Mouse (Mus musculus) liver, adult 2 months (tissue): ENCODE data around the gene Rtel1. TPM values are rescaled to one million over a fixed set of nuclear protein-coding genes. Genes with fewer than 3 reads are reported as not detected.

Experiments used
- DNase-seq: peaks from one replicate; pipeline ENCODE4 v3.0.0-alpha.2; 2011; ENCODE audit warnings: low read depth, low spot score; ENCODE audit errors: extremely low read depth
- H3K27ac ChIP-seq: fragments of 200-500 bp; replicated peaks from 2 replicates; pipeline ENCODE4 v1.5.1; 2012; ENCODE audit warnings: low read depth, mild to moderate bottlenecking, control low read depth, inconsistent platforms, low read length; ENCODE audit not compliant: insufficient read depth
- H3K27me3 ChIP-seq: fragments of 200-500 bp; 2 replicates; pipeline ENCODE4 v1.6.1; 2012; ENCODE audit warnings: mild to moderate bottlenecking, moderate library complexity, low read length, inconsistent platforms; ENCODE audit not compliant: control insufficient read depth, insufficient read depth
- H3K36me3 ChIP-seq: fragments of 200-500 bp; 2 replicates; pipeline ENCODE4 v1.6.1; 2012; ENCODE audit warnings: low read length, inconsistent platforms; ENCODE audit not compliant: control insufficient read depth, insufficient read depth
- H3K4me1 ChIP-seq: fragments of 200-500 bp; 2 replicates; pipeline ENCODE4 v1.6.1; 2011; ENCODE audit warnings: low read length; ENCODE audit not compliant: control insufficient read depth, insufficient read depth
- H3K4me3 ChIP-seq: fragments of 200-500 bp; 2 replicates; pipeline ENCODE4 v1.5.1; 2011; ENCODE audit warnings: low read depth, mild to moderate bottlenecking, control low read depth, low read length, moderate library complexity; ENCODE audit not compliant: insufficient read depth
- H3K79me2 ChIP-seq: fragments of 200-500 bp; 2 replicates; pipeline ENCODE4 v1.6.1; 2012; ENCODE audit warnings: inconsistent platforms, mild to moderate bottlenecking, low read length, moderate library complexity; ENCODE audit not compliant: control insufficient read depth, insufficient read depth
- H3K9ac ChIP-seq: fragments of 200-500 bp; 2 replicates; pipeline ENCODE4 v1.6.1; 2012; ENCODE audit warnings: low read depth, mild to moderate bottlenecking, control low read depth, inconsistent platforms, low read length
- CTCF ChIP-seq: fragments of 200-500 bp; IDR thresholded peaks from 2 replicates; pipeline ENCODE4 v1.5.1; 2011; ENCODE audit warnings: low read depth, low read length, control low read depth
- POLR2A ChIP-seq: fragments of 200-500 bp; IDR thresholded peaks from 2 replicates; pipeline ENCODE4 v1.6.1; 2011; ENCODE audit warnings: low read length, control low read depth; ENCODE audit not compliant: insufficient read depth; ENCODE audit errors: extremely low read depth
- WGBS: fragments of 180-500 bp; shearing (Covaris S2); methylation state at CpG from one replicate; pipeline ENCODE4 v1.1.7; 2018; 5-methylcytosine and 5-hydroxymethylcytosine counted together
- polyA plus RNA-seq: library from polyadenylated mRNA; depleted of rRNA; stranded (reverse); fragments of >200 nt; gene quantifications from 2 replicates; pipeline ENCODE4 v1.2.3, GENCODE M21; 2012
- total RNA-seq: library from RNA; depleted of rRNA; stranded (reverse); fragments of >200 nt; gene quantifications from 2 replicates; pipeline ENCODE4 v1.2.3, GENCODE M21; 2014

Gene Rtel1
- total and polyA plus RNA-seq, 2 experiments = 13.5 to 17.5 TPM

GRCm38 (mm10) chr2:181378701-181379100, 59.2 kb downstream of the Rtel1 start:
- WGBS = 91% methylated on average over 5 of the region's 5 CpGs
- TF ChIP-seq CTCF (no peak), POLR2A (no peak)
- H3K79me2 ChIP-seq = no peaks in the 10 kb centered on the region; the same call in 1 of the 2 replicates
- no peak overlapping the region for H3K4me3 ChIP-seq
- no peaks in the 10 kb centered on the region for H3K4me1 ChIP-seq
- H3K9ac ChIP-seq = no peak overlapping the region
- no peak overlapping the region for H3K27ac ChIP-seq
- DNase-seq = no peak
- peaks cover 11% of the 10 kb centered on the region for H3K36me3 ChIP-seq
- H3K27me3 ChIP-seq = no peaks in the 10 kb centered on the region

- Histone ChIP-seq H3K27me3 (no peaks in the 10 kb centered on the region), H3K9ac (no peak within 1 kb of the TSS), H3K27ac (no peak within 1 kb of the TSS), H3K4me1 (no peaks in the 10 kb centered on the region), H3K79me2 (no peaks in the 10 kb centered on the region; the same call in 1 of the 2 replicates), H3K4me3 (no peak within 1 kb of the TSS), H3K36me3 (peaks cover 11% of the 10 kb centered on the region)
- WGBS = 96% methylated on average over 12 of the region's 12 CpGs
- no peak for DNase-seq
- TF ChIP-seq POLR2A = no peak
- no peak for TF ChIP-seq CTCF
These were observed 60.2 kb downstream of the Rtel1 start, which contains the start of gene Lime1 for GRCm38 (mm10) chr2:181379778-181380177. TSS of gene Lime1 (plus strand) at chr2:181380078.

- WGBS = 81% methylated on average over 5 of the region's 5 CpGs
- Histone ChIP-seq H3K79me2 (no peaks in the 10 kb centered on the region; the same call in 1 of the 2 replicates), H3K36me3 (peaks cover 11% of the 10 kb centered on the region), H3K9ac (no peak overlapping the region), H3K27ac (no peak overlapping the region), H3K4me1 (no peaks in the 10 kb centered on the region), H3K4me3 (no peak overlapping the region), H3K27me3 (no peaks in the 10 kb centered on the region)
- no peak for TF ChIP-seq CTCF
- no peak for TF ChIP-seq POLR2A
- DNase-seq = no peak
These were observed 60.7 kb downstream of the Rtel1 start for GRCm38 (mm10) chr2:181380251-181380650.

- Histone ChIP-seq H3K36me3 (peaks cover 11% of the 10 kb centered on the region), H3K4me1 (no peaks in the 10 kb centered on the region), H3K27ac (no peak overlapping the region), H3K9ac (no peak overlapping the region), H3K79me2 (no peaks in the 10 kb centered on the region; the same call in 1 of the 2 replicates), H3K4me3 (no peak overlapping the region), H3K27me3 (no peaks in the 10 kb centered on the region)
- TF ChIP-seq CTCF = no peak
- no peak for TF ChIP-seq POLR2A
- DNase-seq = no peak
- WGBS = 88% methylated on average over 5 of the region's 5 CpGs
These were observed 61.6 kb downstream of the Rtel1 start for GRCm38 (mm10) chr2:181381107-181381506.

- no peak for DNase-seq
- H3K27me3 ChIP-seq = no peaks in the 10 kb centered on the region
- WGBS = 91% methylated on average over 6 of the region's 6 CpGs
- no peak overlapping the region for H3K9ac ChIP-seq
- H3K27ac ChIP-seq = no peak overlapping the region
- TF ChIP-seq POLR2A = no peak
- peaks cover 11% of the 10 kb centered on the region for H3K36me3 ChIP-seq
- no peak overlapping the region for H3K4me3 ChIP-seq
- no peaks in the 10 kb centered on the region for H3K79me2 ChIP-seq
- H3K4me1 ChIP-seq = no peaks in the 10 kb centered on the region
These were observed 62.2 kb downstream of the Rtel1 start for GRCm38 (mm10) chr2:181381631-181382306.

GRCm38 (mm10) chr2:181384463-181384862, 64.9 kb downstream of the Rtel1 start:
- no peaks in the 10 kb centered on the region for H3K27me3 ChIP-seq
- DNase-seq = no peak
- no peak overlapping the region for H3K27ac ChIP-seq
- H3K79me2 ChIP-seq = no peaks in the 10 kb centered on the region
- H3K4me1 ChIP-seq = no peaks in the 10 kb centered on the region
- no peak overlapping the region for H3K9ac ChIP-seq
- H3K4me3 ChIP-seq = no peak overlapping the region
- TF ChIP-seq CTCF (no peak), POLR2A (no peak)
- peaks cover 6% of the 10 kb centered on the region; the same call in 1 of the 2 replicates for H3K36me3 ChIP-seq
- WGBS = 89% methylated on average over 7 of the region's 7 CpGs
